Mouse (Mus musculus) brain, embryonic 14.5 days (tissue): Measurements from ENCODE around the gene Gpr50.

Source experiments
- CTCF ChIP-seq: fragments of 200-500 bp; IDR thresholded peaks from 2 replicates; pipeline ENCODE4 v1.5.1; 2012; ENCODE audit warnings: inconsistent platforms, mild to moderate bottlenecking, moderate library complexity, borderline replicate concordance; ENCODE audit not compliant: insufficient read depth, insufficient read length; ENCODE audit errors: extremely low read depth
- POLR2A ChIP-seq: fragments of 200-500 bp; IDR thresholded peaks from 2 replicates; pipeline ENCODE4 v1.6.1; 2012; ENCODE audit warnings: mild to moderate bottlenecking, inconsistent platforms, borderline replicate concordance; ENCODE audit not compliant: poor library complexity, insufficient read depth, insufficient read length, severe bottlenecking; ENCODE audit errors: extremely low read depth

DNA sequence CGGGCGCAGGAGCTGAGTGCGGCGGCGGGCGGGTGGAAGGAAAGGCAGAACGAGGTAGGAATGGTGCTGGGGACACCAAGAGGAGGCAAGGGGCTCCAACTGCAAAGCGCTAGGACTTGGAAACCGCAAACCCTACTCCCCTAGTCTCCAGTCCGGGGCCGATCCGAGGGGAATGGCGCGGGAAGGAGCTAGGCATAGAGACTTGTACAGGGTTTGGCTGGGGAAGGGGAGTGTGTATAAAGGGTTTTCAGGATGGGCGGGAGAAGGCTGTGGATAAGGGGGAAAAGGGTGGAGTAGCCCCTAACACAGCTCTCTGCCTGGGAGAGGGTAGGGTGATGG lies 1.2 kb downstream of the Gpr50 start:
- TF ChIP-seq POLR2A (no peak), CTCF (no peak)
